22 mouse cellular contexts compared by ENCODE assay signal in genomic region chr14:120508566-120509365, GRCm38 (mm10). TPM values are rescaled to one million over a fixed set of nuclear protein-coding genes. Genes with fewer than 3 reads are reported as not detected.
DNase-seq lines count a peak whose midpoint lies in the region; ATAC-seq and TF ChIP-seq lines count a peak whose summit lies in the region.
"Had no signal": no experiment of that assay in that cellular context is flagged by ENCODE, and none has a peak within 500 bp of the region (broad histone marks: within the 10 kb centered on the region; RNA-seq: fewer than 3 reads in every experiment).

No protein-coding gene starts in this region.

- H3K4me3 ChIP-seq in lung, embryonic 15.5 days = no peak overlapping the region
- H3K4me3 ChIP-seq in ES-E14 (ENCODE audit: insufficient read depth in 1 of 2, low read depth in 1 of 2, low read length in 2 of 2, poor library complexity in 1 of 2, severe bottlenecking in 1 of 2) = no peak overlapping the region
- H3K4me3 ChIP-seq in forebrain, embryonic 14.5 days (ENCODE audit: low read depth, low read length) = no peak overlapping the region
- H3K4me3 ChIP-seq: embryonic facial prominence, embryonic 15.5 days; erythroblast, embryonic 14.5 days; forebrain, embryonic 10.5 days; heart, embryonic 15.5 days; hindbrain, embryonic 10.5 days had no signal

- no peak for ATAC-seq in lung, embryonic 15.5 days (ENCODE audit: borderline replicate concordance, extremely low read depth, low FRiP score, low TSS enrichment)
- peak; percentile 47 for ATAC-seq in megakaryocyte-erythroid progenitor cell, adult 5-6 weeks (replicated peaks; ENCODE audit: low FRiP score, low TSS enrichment, poor library complexity, severe bottlenecking)
- no peak for ATAC-seq in forebrain, embryonic 14.5 days
- ATAC-seq: inflammation-experienced regulatory T-cells, adult 6 months; intestine, postnatal 0 days had no signal

- H3K9me3 ChIP-seq in lung, embryonic 15.5 days = no peaks in the 10 kb centered on the region
- no peaks in the 10 kb centered on the region for H3K9me3 ChIP-seq in ES-E14 (ENCODE audit: control insufficient read depth, insufficient read depth, low read depth, low read length)
- H3K9me3 ChIP-seq in forebrain, embryonic 14.5 days (replicated peaks; ENCODE audit: control insufficient read depth, low read length) = no peaks in the 10 kb centered on the region
- H3K9me3 ChIP-seq: embryonic facial prominence, embryonic 15.5 days; forebrain, embryonic 10.5 days; heart, embryonic 15.5 days; hindbrain, embryonic 10.5 days had no signal

- H3K9ac ChIP-seq in lung, embryonic 15.5 days = no peak overlapping the region
- H3K9ac ChIP-seq in ES-E14 (ENCODE audit: insufficient read depth, low read depth, low read length, poor library complexity, severe bottlenecking) = no peak overlapping the region
- no peak overlapping the region for H3K9ac ChIP-seq in forebrain, embryonic 14.5 days (ENCODE audit: low read length)
- H3K9ac ChIP-seq: embryonic facial prominence, embryonic 15.5 days; forebrain, postnatal 0 days; heart, embryonic 15.5 days had no signal

- H3K27me3 ChIP-seq in lung, embryonic 15.5 days = no peaks in the 10 kb centered on the region
- H3K27me3 ChIP-seq in forebrain, embryonic 14.5 days (replicated peaks; ENCODE audit: control insufficient read depth, insufficient read depth, low read length) = no peaks in the 10 kb centered on the region
- H3K27me3 ChIP-seq: embryonic facial prominence, embryonic 15.5 days; heart, embryonic 15.5 days had no signal

- in situ Hi-C loops in ES-E14 (cut with MboI; ENCODE audit: low sequenced_read_pairs in 2 of 2, unreplicated experiment in 2 of 2) = no loop called here

- H3K27ac ChIP-seq in lung, embryonic 15.5 days = peak overlapping the region; percentile 61; the same call in 1 of the 2 replicates
- no peak overlapping the region for H3K27ac ChIP-seq in ES-E14 (ENCODE audit: insufficient read depth, low read depth, low read length, poor library complexity, severe bottlenecking)
- no peak overlapping the region for H3K27ac ChIP-seq in forebrain, embryonic 14.5 days (ENCODE audit: low read depth, low read length)
- H3K27ac ChIP-seq: embryonic facial prominence, embryonic 15.5 days; forebrain, embryonic 10.5 days; heart, embryonic 15.5 days; hindbrain, embryonic 10.5 days had no signal

- no peak overlapping the region for H3K4me2 ChIP-seq in lung, embryonic 15.5 days
- no peak overlapping the region for H3K4me2 ChIP-seq in forebrain, embryonic 14.5 days (ENCODE audit: low read length)
- H3K4me2 ChIP-seq: embryonic facial prominence, embryonic 15.5 days; heart, embryonic 15.5 days had no signal

- H3K4me1 ChIP-seq in lung, embryonic 15.5 days = peaks cover 28% of the 10 kb centered on the region
- H3K4me1 ChIP-seq in ES-E14 (ENCODE audit: control insufficient read depth in 2 of 2, insufficient read depth in 2 of 2, low read length in 2 of 2, poor library complexity in 1 of 2) = peaks cover 3 to 7% of the 10 kb centered on the region in 2 experiments; a peak in 1 of 4 replicates
- peaks cover 6% of the 10 kb centered on the region; the same call in 1 of the 2 replicates for H3K4me1 ChIP-seq in forebrain, embryonic 14.5 days (ENCODE audit: control insufficient read depth, insufficient read depth, low read length)
- H3K4me1 ChIP-seq: embryonic facial prominence, embryonic 15.5 days had no signal

- WGBS in lung, embryonic 15.5 days = 73% methylated on average over 16 of the region's 16 CpGs
- WGBS in forebrain, embryonic 14.5 days = 87% methylated on average over 16 of the region's 16 CpGs

- intact Hi-C loops in heart, postnatal 10 days (cut with DNase I) = no loop called here

- H3K36me3 ChIP-seq in lung, embryonic 15.5 days = peaks cover 16% of the 10 kb centered on the region; the same call in 1 of the 2 replicates
- H3K36me3 ChIP-seq in ES-E14 (ENCODE audit: control insufficient read depth, insufficient read depth, low read length, poor library complexity, severe bottlenecking) = peaks cover 3% of the 10 kb centered on the region; the same call in 1 of the 2 replicates
- 0 out of 2 replicates have a peak, but pooled peaks cover 3% of the 10 kb centered on the region for H3K36me3 ChIP-seq in forebrain, embryonic 14.5 days (ENCODE audit: control insufficient read depth, insufficient read depth, low read length)

- peak; percentile 72 for DNase-seq in heart, adult 11 months
- DNase-seq in heart, postnatal 10 days = no peak
- DNase-seq in lung, adult 18-20 months = no peak
- peak; percentile 39 for DNase-seq in ES-E14 (ENCODE audit: low read depth, low spot score)
- DNase-seq in adrenal gland, postnatal 4 days (ENCODE audit: low spot score in 2 of 2) = no peak
- no peak for DNase-seq in forebrain, embryonic 14.5 days (ENCODE audit: low spot score)
- DNase-seq: adrenal gland, adult 2 months; adrenal gland, postnatal 25 days; cerebellum, adult 2 months; cerebellum, postnatal 10 days; embryo, embryonic 11 days; forebrain, postnatal 0 days; gastrocnemius, postnatal 25 days had no signal

TF ChIP-seq in ES-E14, 5 proteins besides CTCF, POLR2A, EP300 and RAD21:
- TF ChIP-seq CHD2 (IDR thresholded peaks at IDR 0.05; ENCODE audit: low read depth, low read length) (no peak), ZC3H11A (IDR thresholded peaks at IDR 0.05; ENCODE audit: borderline replicate concordance, low read depth, low read length) (no peak), HCFC1 (IDR thresholded peaks at IDR 0.05; ENCODE audit: borderline replicate concordance, insufficient read depth, low read length) (no peak), MAFK (IDR thresholded peaks at IDR 0.05; ENCODE audit: insufficient read depth, low read depth, low read length) (no peak), ZNF384 (IDR thresholded peaks at IDR 0.05; ENCODE audit: low read depth, low read length) (no peak)

RNA-seq across cellular contexts. Expression of gene Rap2a, which starts 30.5 kb away (rescaled TPM):
- total RNA-seq in heart, postnatal 10 days (2021) = 10 to 100 TPM; 20.2 to 24.0 TPM
- polyA plus RNA-seq in lung, embryonic 15.5 days (2015; fragmentation: Nextera tagmentation; extraction: Ambion mirVana) = 41.2 and 43.2 TPM in 2 replicates
- 5.5 and 6.2 TPM in 2 replicates for total RNA-seq in ES-E14 (2012; rRNA removed)
- 3.4 and 4.6 TPM in 2 replicates for total RNA-seq in megakaryocyte-erythroid progenitor cell, adult 5-6 weeks (2014; fragmentation: Nextera tagmentation)
- 3.1 and 3.7 TPM in 2 replicates for total RNA-seq in megakaryocyte-erythroid progenitor cell, adult 5-6 weeks (2017)
- total RNA-seq in adrenal gland, postnatal 4 days (2021) = 10 to 100 TPM; 24.3 to 28.5 TPM
- 11.7 and 15.7 TPM in 2 replicates for polyA plus RNA-seq in forebrain, embryonic 14.5 days (2014; fragmentation: Nextera tagmentation; extraction: Ambion mirVana)

Comparison
In these comparisons a context has a peak if more than half of its experiments do, and no peak if none do; other contexts are left out.
1. DNase-seq: peak in heart, adult 11 months (single experiment) and ES-E14 (single experiment); none in heart, postnatal 10 days (0 of 2), lung, adult 18-20 months (0 of 2), adrenal gland, postnatal 4 days (0 of 2) and forebrain, embryonic 14.5 days (single experiment).